Mouse (Mus musculus) right cerebral cortex, adult 2 months (tissue): ENCODE results near the gene Zfp869.
A peak's percentile ranks its signal among the peaks of the same experiment; 100 is the strongest.
"Not testable (repeated sequence)": the region's sequence is repeated elsewhere in the genome, so short reads cannot be mapped to it uniquely, and the experiment has no call there.

Experiments
- DNase-seq, 2 experiments: peaks; one replicate each; pipeline ENCODE4 v3.0.0; 2021 to 2022; ENCODE audit warnings: low spot score in 2 of 2

The Zfp869 gene

GRCm38 (mm10) chr8:69710624-69711023, at the start of gene Zfp869:
Zfp869 (minus strand) TSS chr8:69710724.
- DNase-seq, result not testable (repeated sequence)

GRCm38 (mm10) chr8:69758316-69758715, 47.8 kb upstream of the Zfp869 start:
- DNase-seq, result no peak

GRCm38 (mm10) chr8:69752437-69752836, 41.9 kb upstream of the Zfp869 start:
- DNase-seq, result no peak

GRCm38 (mm10) chr8:69749544-69750454, 39.3 kb upstream of the Zfp869 start, which contains the start of gene Zfp963:
Zfp963 (minus strand) TSS chr8:69749970.
- DNase-seq, result peak; percentile 91 to 97

- DNase-seq, result no peak
Observed at GRCm38 (mm10) chr8:69741231-69741630, 30.7 kb upstream of the Zfp869 start.

GRCm38 (mm10) chr8:69740763-69741162, 30.2 kb upstream of the Zfp869 start:
- no peak for DNase-seq

- no peak for DNase-seq
Observed at GRCm38 (mm10) chr8:69735495-69735894, 25.0 kb upstream of the Zfp869 start.

GRCm38 (mm10) chr8:69717232-69717580, 6.7 kb upstream of the Zfp869 start:
- DNase-seq, result no peak

GRCm38 (mm10) chr8:69716403-69717231, 6.1 kb upstream of the Zfp869 start:
- DNase-seq, result peak; percentile 95 to 97

GRCm38 (mm10) chr8:69715366-69715765, 4.8 kb upstream of the Zfp869 start:
- no peak for DNase-seq

- no peak for DNase-seq
Observed at GRCm38 (mm10) chr8:69713516-69713915, 3.0 kb upstream of the Zfp869 start.

GRCm38 (mm10) chr8:69701810-69702209, 8.7 kb downstream of the Zfp869 start:
- no peak for DNase-seq

GRCm38 (mm10) chr8:69665051-69665450, 45.5 kb downstream of the Zfp869 start:
- not testable (repeated sequence) for DNase-seq

GRCm38 (mm10) chr8:69661294-69661693, 49.2 kb downstream of the Zfp869 start:
- no peak for DNase-seq
